Mouse (Mus musculus) cortical plate, adult 2 months (tissue): ENCODE results near the gene Sprr3.
"Not testable (repeated sequence)": the region's sequence is repeated elsewhere in the genome, so short reads cannot be mapped to it uniquely, and the experiment has no call there.

Source experiments
- CTCF ChIP-seq: fragments of 200-500 bp; IDR thresholded peaks from 2 replicates; pipeline ENCODE4 v1.5.1; 2011; ENCODE audit warnings: mild to moderate bottlenecking, control low read depth, low read length; ENCODE audit not compliant: insufficient read depth; ENCODE audit errors: extremely low read depth
- POLR2A ChIP-seq: fragments of 200-500 bp; IDR thresholded peaks from 2 replicates; pipeline ENCODE4 v1.6.1; 2011; ENCODE audit warnings: mild to moderate bottlenecking, low read length, control low read depth; ENCODE audit not compliant: insufficient read depth; ENCODE audit errors: extremely low read depth

DNA sequence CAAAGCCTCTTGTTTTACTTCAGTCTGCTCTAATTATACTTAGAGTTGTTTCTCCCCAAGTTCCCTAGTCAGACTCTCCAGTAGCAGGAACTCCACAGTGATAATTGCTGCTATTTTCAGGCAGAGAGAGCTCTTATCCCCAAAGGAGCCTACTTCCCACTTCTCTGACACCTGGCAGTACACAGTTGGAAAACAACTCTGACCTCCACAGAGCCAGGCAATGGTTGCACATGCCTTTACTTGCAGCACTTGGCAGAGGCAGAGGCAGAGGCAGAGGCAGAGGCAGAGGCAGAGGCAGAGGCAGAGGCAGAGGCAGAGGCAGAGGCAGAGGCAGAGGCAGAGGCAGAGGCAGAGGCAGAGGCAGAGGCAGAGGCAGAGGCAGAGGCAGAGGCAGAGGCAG lies 31.7 kb upstream of the Sprr3 start:
- TF ChIP-seq POLR2A, CTCF: not testable (repeated sequence)
